Mouse (Mus musculus) adrenal gland, postnatal 25 days (tissue): Measurements from ENCODE around the gene Trdmt1. TPM values are rescaled to one million over a fixed set of nuclear protein-coding genes. Genes with fewer than 3 reads are reported as not detected.

Experiments used
- DNase-seq: peaks from one replicate; pipeline ENCODE4 v3.0.0; 2021; ENCODE audit warnings: mixed read lengths
- total RNA-seq: library from RNA; stranded (reverse); gene quantifications from 2 replicates; pipeline ENCODE4 v1.2.3, GENCODE M21; 2021

Gene Trdmt1
- total RNA-seq, 1 experiment from 2014 or later, result 7.7 TPM

DNA sequence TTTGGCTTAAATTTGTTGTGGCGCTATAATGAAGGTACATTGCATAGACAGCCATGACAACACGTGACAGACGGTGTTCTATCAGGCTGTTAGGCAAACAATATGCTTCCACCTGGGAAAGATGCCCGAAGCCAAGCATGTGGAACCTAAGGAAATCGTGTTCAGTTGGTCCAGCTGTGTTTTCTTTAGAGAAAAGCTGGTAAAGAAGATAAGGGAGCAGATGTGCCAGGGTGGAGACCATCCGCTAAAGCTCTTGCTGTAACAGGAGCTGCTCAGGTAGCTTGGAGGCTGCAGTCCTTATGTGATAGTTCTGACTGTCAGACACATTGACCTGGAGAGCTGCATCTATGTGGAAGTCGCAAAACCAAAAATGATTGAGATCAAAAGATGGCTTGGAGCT lies 45.3 kb downstream of the Trdmt1 start:
- no peak for DNase-seq

- DNase-seq, result no peak
Observed at GRCm38 (mm10) chr2:13496087-13496486, 48.4 kb downstream of the Trdmt1 start.

DNA sequence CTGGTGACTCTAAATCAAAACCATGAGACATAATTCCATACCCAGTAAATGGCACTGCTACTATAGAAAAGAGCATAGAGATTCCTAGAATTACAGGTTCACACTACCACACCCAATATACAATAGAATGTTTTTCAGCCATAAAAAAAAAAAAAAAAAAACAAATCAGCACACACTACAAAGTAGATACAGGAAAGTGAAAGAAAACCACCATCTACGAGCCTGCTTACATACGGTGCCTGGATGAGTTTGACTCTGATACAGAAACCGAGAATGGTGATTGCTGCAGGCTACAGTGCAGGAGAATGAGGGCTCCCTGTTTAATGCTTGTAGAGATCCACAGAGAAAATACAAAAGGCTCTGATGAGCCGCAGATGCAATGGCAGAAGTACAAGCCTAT lies 51.5 kb downstream of the Trdmt1 start:
- DNase-seq, result no peak

GRCm38 (mm10) chr2:13491734-13492133 lies 52.7 kb downstream of the Trdmt1 start, which contains the start of gene Cubn:
Gene Cubn (minus strand): TSS chr2:13491813.
- no peak for DNase-seq

DNA sequence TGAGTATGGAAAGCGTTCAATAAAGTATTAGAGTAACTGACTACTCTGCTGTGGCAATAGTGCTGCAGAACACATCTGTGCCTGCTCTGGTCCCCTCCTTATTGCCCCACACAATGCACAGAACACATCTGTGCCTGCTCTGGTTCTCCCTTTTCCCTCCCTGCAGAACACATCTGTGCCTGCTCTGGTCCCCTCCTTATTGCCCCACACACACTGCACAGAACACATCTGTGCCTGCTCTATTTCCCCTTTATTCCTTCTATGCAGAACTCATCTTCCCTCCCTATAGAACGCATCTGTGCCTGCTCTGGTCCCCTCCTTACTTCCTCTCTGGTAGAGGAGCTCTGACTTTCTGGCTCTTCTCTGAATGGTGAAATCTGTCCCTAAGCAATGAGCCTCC lies 54.0 kb downstream of the Trdmt1 start:
- DNase-seq, result no peak

GRCm38 (mm10) chr2:13486470-13486869 lies 58.0 kb downstream of the Trdmt1 start:
- no peak for DNase-seq

- DNase-seq, result no peak
Observed at GRCm38 (mm10) chr2:13484566-13484965, 59.9 kb downstream of the Trdmt1 start.

DNA sequence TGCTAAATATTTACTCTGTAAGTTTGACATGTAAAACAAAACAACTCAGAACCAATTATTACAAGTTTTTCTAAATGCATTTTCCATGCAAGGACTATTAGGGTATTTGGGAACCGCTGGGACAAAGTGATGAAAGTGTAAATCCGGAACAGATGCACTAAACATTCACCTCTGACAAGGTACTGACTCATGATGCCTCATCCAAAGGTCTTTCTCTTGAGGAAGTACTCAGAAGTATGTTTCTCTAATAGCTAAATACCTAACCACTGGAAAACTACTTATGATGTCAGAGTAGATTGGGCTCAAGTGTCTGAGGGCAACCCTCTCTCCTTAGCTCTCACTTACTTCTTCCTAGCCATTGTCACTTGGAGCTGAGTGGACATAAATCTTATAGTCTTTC lies 63.7 kb downstream of the Trdmt1 start:
- no peak for DNase-seq

GRCm38 (mm10) chr2:13479165-13479564 lies 65.3 kb downstream of the Trdmt1 start:
- DNase-seq, result no peak

- no peak for DNase-seq
Observed at GRCm38 (mm10) chr2:13470108-13470507, 74.4 kb downstream of the Trdmt1 start.

DNA sequence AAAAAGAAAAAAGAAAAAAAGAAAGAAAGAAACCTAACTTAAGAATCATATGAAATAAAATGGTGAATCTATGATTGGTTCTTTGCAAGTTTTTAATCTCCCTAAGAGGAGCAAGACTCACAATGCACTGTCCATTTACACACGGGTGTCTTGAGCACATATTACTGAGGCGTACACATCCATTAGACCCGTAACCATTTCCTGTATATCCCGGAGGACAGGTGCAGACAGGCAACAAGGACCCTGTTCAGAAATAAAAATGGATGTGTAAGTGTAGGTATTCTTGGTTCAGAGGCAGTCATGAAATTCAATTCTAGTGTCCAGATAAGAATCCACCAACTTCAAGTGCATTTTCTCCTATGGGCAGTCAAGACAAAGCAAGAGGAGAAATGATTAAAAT lies 74.8 kb downstream of the Trdmt1 start:
- no peak for DNase-seq

DNA sequence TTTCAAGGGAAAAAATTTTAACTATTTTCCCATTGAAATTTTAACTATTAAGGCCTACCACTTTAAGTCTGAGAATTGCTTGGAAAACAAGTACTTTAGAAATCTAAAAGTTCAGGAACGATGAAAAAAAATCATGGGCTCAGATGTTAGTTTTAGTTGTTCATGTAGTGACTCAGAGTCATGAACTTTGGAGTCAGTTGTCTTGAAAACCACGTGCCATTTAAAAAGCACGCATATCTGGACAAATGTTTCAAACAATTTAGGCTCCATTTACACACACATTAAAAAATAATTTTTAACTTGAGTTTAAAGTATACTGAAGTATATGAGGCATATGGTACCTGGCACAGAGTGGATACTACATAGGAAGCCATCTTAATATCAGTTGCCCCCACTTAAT lies 77.8 kb downstream of the Trdmt1 start:
- DNase-seq, result no peak

Other genes with a start within 250 kb of the Trdmt1 start
- gene Cubn, start 52.9 kb downstream of the Trdmt1 start, total RNA-seq, result 0.19 and 0.21 TPM in 2 replicates
- gene Vim, start 29.3 kb upstream of the Trdmt1 start, total RNA-seq, result 122 and 146 TPM in 2 replicates
- gene St8sia6, start 249.4 kb upstream of the Trdmt1 start, total RNA-seq, result 0.55 and 0.67 TPM in 2 replicates